Mouse (Mus musculus) forebrain, embryonic 14.5 days (tissue): ENCODE data around the gene Fxyd6. TPM values are rescaled to one million over a fixed set of nuclear protein-coding genes. Genes with fewer than 3 reads are reported as not detected.

ENCODE experiments used
- ATAC-seq: fragments of 200-750 bp; cut with Nextera tagmentation; 2 replicates; pipeline ENCODE4 v1.8.0; 2017; ENCODE audit warnings: mild to moderate bottlenecking, moderate library complexity
- DNase-seq: peaks from one replicate; pipeline ENCODE4 v3.0.0-alpha.2; 2015; ENCODE audit warnings: low spot score
- H3K27ac ChIP-seq: fragments of 300-500 bp; sonication (generic); 2 replicates; pipeline ENCODE4 v1.5.1; 2014; ENCODE audit warnings: low read depth, mild to moderate bottlenecking, control low read depth, low read length, moderate library complexity
- H3K27me3 ChIP-seq: fragments of 300-500 bp; sonication (generic); replicated peaks from 2 replicates; pipeline ENCODE4 v1.6.1; 2014; ENCODE audit warnings: low read length, control low read depth, mixed read lengths; ENCODE audit not compliant: control insufficient read depth, insufficient read depth
- H3K36me3 ChIP-seq: fragments of 300-500 bp; sonication (generic); 2 replicates; pipeline ENCODE4 v1.6.1; 2014; ENCODE audit warnings: low read length, control low read depth; ENCODE audit not compliant: control insufficient read depth, insufficient read depth
- H3K4me1 ChIP-seq: fragments of 300-500 bp; sonication (generic); 2 replicates; pipeline ENCODE4 v1.6.1; 2014; ENCODE audit warnings: antibody characterized with exemption, low read length, control low read depth; ENCODE audit not compliant: control insufficient read depth, insufficient read depth
- H3K4me2 ChIP-seq: fragments of 300-500 bp; sonication (generic); 2 replicates; pipeline ENCODE4 v1.6.1; 2014; ENCODE audit warnings: mild to moderate bottlenecking, control low read depth, low read length
- H3K4me3 ChIP-seq: fragments of 300-500 bp; sonication (generic); 2 replicates; pipeline ENCODE4 v1.5.1; 2014; ENCODE audit warnings: low read depth, low read length, control low read depth
- H3K9ac ChIP-seq: fragments of 300-500 bp; sonication (generic); 2 replicates; pipeline ENCODE4 v1.6.1; 2014; ENCODE audit warnings: mild to moderate bottlenecking, low read length, control low read depth, moderate library complexity
- H3K9me3 ChIP-seq: fragments of 300-500 bp; sonication (generic); replicated peaks from 2 replicates; pipeline ENCODE4 v1.6.1; 2016; ENCODE audit warnings: low read length, control low read depth, mixed read lengths; ENCODE audit not compliant: control insufficient read depth
- WGBS: fragments of 180-500 bp; shearing (Covaris S2); extraction: QIAGEN DNeasy Blood & Tissue Kit; methylation state at CpG from one replicate; pipeline ENCODE4 v1.1.7; 2014; 5-methylcytosine and 5-hydroxymethylcytosine counted together
- polyA plus RNA-seq: library from polyadenylated mRNA; unstranded; fragments of >200 nt; fragmentation: Nextera tagmentation; extraction: Ambion mirVana; gene quantifications from 2 replicates; pipeline ENCODE4 v1.2.1, GENCODE M21; 2014

Fxyd6 gene
- polyA plus RNA-seq, 1 experiment from 2014 or later: 355 TPM

DNA sequence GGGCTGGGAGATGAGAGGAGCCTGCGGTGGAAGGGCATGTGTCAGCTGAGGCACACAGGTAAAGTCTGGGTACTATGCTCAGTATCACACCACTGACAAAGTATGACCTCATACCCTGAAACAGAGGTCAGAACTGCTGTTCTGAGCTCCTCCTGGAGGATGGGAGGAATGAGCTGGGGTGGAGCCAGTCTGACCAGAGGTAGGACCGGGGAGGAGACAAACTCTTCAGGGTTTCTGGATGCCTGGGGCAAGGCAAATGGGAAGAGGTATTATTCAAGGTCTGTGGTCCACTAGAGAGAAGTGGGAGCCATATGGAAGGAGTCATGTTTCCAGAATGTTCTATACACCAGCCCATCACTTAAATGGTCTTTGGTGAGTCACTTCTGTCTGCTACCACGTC lies 41.1 kb downstream of the Fxyd6 start:
- H3K9ac ChIP-seq: no peak overlapping the region
- no peak for DNase-seq
- ATAC-seq: no peak
- no peaks in the 10 kb centered on the region for H3K9me3 ChIP-seq
- 83% methylated on average over 3 of the region's 3 CpGs for WGBS
- no peak overlapping the region for H3K27ac ChIP-seq
- no peaks in the 10 kb centered on the region for H3K36me3 ChIP-seq
- H3K4me3 ChIP-seq: no peak overlapping the region
- no peaks in the 10 kb centered on the region for H3K27me3 ChIP-seq
- no peak overlapping the region for H3K4me2 ChIP-seq
- H3K4me1 ChIP-seq: no peaks in the 10 kb centered on the region

DNA sequence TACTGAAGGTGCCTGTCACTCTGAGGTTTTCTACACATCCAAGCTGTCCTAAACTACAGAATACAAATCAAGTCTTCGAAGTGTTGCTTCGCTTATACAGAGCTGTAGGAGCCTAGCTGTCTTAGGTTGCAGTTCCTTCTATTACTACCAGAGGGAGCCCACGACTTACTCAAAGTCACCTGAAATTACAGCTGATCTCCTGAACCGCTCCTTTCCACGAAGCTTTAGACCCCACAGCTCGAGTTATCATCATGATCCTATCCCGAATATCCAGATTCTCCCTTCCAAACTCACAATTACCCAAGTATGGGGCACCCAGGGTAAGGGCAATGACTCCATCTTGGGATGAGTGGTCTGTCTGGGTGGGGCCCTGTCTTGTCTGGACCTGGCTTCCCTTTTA lies 41.8 kb downstream of the Fxyd6 start:
- Histone ChIP-seq H3K4me1 (no peaks in the 10 kb centered on the region), H3K27me3 (no peaks in the 10 kb centered on the region), H3K9me3 (no peaks in the 10 kb centered on the region), H3K9ac (no peak overlapping the region), H3K4me3 (no peak overlapping the region), H3K4me2 (peak overlapping the region; percentile 27), H3K36me3 (no peaks in the 10 kb centered on the region), H3K27ac (no peak overlapping the region)
- WGBS: 19% methylated on average over 7 of the region's 7 CpGs
- DNase-seq (peak; percentile 92), ATAC-seq (peak; percentile 56)

DNA sequence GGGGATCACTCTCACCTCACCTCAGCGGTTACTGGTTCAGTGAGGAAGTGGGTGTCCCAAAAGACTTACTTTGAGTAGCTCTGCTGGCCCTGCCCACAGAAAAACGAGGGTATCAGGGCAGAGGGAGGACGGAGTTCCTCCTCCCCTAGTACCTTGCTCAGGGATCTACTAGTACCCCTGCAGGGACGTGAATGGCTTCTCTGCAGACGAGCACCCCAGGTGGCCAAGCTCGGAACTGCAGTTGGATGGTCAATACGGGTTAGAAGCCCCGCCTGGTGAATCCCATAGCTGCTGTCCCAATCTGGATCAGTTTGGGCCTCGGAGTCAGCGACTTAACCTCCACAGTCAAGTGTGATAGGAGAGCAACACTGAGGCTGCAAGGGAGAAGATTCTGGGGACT lies 42.3 kb downstream of the Fxyd6 start:
- Histone ChIP-seq H3K27me3 (no peaks in the 10 kb centered on the region), H3K9ac (no peak overlapping the region), H3K36me3 (no peaks in the 10 kb centered on the region), H3K9me3 (no peaks in the 10 kb centered on the region), H3K4me1 (no peaks in the 10 kb centered on the region), H3K4me3 (no peak overlapping the region), H3K27ac (no peak overlapping the region), H3K4me2 (peak overlapping the region; percentile 27)
- ATAC-seq (peak; percentile 44), DNase-seq (peak; percentile 91)
- WGBS: 7% methylated on average over 10 of the region's 10 CpGs

DNA sequence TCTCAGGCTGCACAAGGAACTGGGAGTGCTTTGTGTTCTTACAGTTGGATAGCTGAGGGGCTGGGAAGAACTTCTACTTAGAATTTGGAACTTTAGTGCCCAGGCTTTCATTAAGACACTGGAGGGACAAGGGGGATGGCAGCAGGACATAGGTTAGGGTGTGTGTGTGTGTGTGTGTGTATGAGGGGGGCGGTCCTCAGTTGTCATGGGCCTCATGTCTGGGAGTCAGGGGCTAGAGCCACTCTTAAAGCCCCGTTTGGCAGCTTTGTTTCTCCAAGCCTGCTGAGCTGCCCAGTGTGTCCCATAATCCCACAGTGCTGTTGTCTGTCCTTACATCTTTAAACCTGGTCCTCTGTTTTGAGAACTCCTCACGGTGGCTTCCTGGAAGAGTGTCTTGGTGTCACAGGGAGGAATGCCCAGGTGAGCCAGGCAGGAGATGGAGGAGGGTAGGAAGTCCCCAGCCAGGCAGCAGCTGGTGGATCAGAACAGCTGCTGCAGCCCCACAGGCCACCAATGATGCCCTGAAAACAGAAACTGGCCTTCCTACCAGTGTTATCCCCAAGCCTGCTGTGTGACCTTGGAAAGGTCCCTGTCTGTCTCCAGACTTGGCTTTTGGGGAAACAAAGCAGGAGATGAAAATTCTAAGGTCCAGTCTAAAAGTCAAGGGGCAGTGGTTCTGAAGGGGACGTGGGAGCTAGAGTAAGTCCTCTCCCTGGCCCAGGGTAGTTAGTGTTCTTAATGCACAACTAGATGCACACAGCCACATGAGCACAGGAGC lies 42.9 kb downstream of the Fxyd6 start:
- Histone ChIP-seq H3K9ac (no peak overlapping the region), H3K36me3 (no peaks in the 10 kb centered on the region), H3K4me2 (no peak overlapping the region), H3K27me3 (no peaks in the 10 kb centered on the region), H3K4me1 (no peaks in the 10 kb centered on the region), H3K27ac (no peak overlapping the region), H3K4me3 (no peak overlapping the region), H3K9me3 (no peaks in the 10 kb centered on the region)
- ATAC-seq (no peak), DNase-seq (no peak)
- 85% methylated on average over 4 of the region's 4 CpGs for WGBS

DNA sequence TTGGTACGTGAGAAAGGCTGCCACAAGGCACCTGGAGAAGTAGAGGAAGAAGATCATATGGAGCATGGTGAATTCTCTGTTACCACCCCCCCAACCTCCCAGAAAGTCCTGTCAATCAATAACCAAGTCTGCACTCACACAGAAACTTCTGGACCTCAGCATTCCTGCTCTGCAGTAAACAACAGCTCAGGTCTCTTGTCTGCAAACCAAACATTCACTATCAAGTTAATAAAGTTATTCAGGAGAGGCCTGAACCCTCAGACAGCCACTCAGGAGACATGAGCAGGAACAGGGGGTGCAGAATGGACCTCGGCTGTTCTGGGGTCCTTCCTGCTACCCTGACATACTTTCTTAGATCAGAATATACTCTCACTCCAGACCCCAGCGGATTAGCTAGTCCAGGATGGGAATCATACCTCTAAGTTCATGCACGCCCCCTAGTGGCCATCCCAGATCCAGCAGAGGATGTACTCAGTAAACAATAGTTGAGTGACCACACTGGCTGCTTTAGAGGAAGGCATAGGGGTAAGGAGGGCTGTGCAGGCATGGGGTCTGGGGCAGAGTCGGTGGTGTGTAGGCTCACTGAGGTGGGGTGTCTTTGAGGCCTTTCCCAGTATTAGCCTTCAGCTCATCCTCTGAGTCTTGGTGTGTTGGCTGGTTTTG lies 43.6 kb downstream of the Fxyd6 start:
- Histone ChIP-seq H3K9ac (no peak overlapping the region), H3K4me3 (no peak overlapping the region), H3K4me2 (no peak overlapping the region), H3K27me3 (no peaks in the 10 kb centered on the region), H3K9me3 (no peaks in the 10 kb centered on the region), H3K36me3 (no peaks in the 10 kb centered on the region), H3K4me1 (no peaks in the 10 kb centered on the region), H3K27ac (no peak overlapping the region)
- 52% methylated on average over 5 of the region's 5 CpGs for WGBS
- ATAC-seq: no peak
- no peak for DNase-seq

DNA sequence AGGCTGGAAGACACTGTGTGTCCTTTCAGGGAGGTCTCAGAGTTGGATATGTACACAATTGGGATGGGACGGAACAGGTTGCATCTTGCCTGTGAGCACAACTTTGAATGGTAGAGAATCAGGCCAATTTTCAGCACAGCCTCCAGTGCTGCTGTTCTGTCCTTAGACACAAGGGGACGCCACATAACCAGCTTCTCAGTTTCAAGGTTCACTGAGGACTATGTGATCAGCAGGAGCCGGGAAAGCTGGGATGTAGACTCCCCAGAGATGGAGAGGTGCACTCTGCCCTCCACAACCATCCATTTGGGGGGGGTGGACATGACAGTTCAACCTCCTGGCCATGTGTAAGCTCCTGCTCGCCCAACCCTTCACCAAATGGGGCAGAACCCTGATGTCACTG lies 45.9 kb downstream of the Fxyd6 start:
- DNase-seq (peak; percentile 78), ATAC-seq (peak; percentile 31; the same call in 1 of the 2 replicates)
- no peaks in the 10 kb centered on the region for H3K9me3 ChIP-seq
- no peaks in the 10 kb centered on the region for H3K36me3 ChIP-seq
- H3K9ac ChIP-seq: no peak overlapping the region
- H3K27ac ChIP-seq: no peak overlapping the region
- H3K4me2 ChIP-seq: no peak overlapping the region
- no peaks in the 10 kb centered on the region for H3K4me1 ChIP-seq
- no peaks in the 10 kb centered on the region for H3K27me3 ChIP-seq
- WGBS: 41% methylated on average over 4 of the region's 4 CpGs
- no peak overlapping the region for H3K4me3 ChIP-seq

DNA sequence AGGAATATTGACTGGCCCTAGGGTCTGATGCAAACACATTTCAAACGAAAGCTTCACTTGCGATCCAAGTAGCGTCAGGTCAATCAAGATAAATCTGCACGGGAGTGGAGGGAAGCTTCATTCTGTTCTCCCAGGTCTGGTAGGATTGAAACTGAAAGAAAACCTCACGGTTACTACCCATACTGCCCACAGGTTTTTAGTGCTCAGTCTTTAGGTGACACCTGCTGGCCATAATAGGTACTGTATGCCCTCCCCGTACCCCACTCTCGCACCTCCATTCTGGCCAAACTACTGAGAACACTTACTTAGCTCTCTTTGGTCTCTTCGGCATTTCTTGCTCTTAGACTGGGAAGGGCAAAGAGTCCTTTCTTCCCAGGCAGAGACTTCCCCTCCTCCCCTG lies 47.3 kb downstream of the Fxyd6 start:
- Histone ChIP-seq H3K4me3 (no peak overlapping the region), H3K36me3 (no peaks in the 10 kb centered on the region), H3K27me3 (no peaks in the 10 kb centered on the region), H3K4me1 (no peaks in the 10 kb centered on the region), H3K9me3 (no peaks in the 10 kb centered on the region), H3K4me2 (no peak overlapping the region), H3K9ac (no peak overlapping the region), H3K27ac (no peak overlapping the region)
- ATAC-seq (no peak; the same call in 1 of the 2 replicates), DNase-seq (peak; percentile 50)
- WGBS: 30% methylated on average over 8 of the region's 8 CpGs

DNA sequence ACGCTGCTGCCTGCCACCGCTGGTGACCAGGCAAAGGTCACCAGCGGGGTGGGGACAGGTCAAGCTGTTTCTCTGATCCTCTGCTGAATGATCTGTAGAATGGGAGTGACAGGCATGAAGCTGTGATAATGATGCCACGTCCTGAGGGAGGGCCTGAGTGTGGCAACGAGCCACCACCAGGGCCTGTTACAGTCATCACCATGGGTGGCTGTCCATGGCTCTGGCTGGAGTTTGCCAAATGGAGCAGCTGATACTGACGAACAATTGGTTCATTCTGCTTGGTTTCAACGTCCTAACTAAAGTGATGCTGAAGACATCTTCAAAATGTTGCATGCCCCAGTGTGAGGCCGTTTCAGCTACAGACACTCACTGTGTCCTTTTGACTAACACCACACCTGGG lies 48.3 kb downstream of the Fxyd6 start:
- Histone ChIP-seq H3K4me3 (no peak overlapping the region), H3K27ac (no peak overlapping the region), H3K27me3 (no peaks in the 10 kb centered on the region), H3K4me1 (no peaks in the 10 kb centered on the region), H3K9me3 (no peaks in the 10 kb centered on the region), H3K4me2 (no peak overlapping the region), H3K36me3 (no peaks in the 10 kb centered on the region), H3K9ac (no peak overlapping the region)
- 70% methylated on average over 8 of the region's 8 CpGs for WGBS
- DNase-seq (no peak), ATAC-seq (no peak)

DNA sequence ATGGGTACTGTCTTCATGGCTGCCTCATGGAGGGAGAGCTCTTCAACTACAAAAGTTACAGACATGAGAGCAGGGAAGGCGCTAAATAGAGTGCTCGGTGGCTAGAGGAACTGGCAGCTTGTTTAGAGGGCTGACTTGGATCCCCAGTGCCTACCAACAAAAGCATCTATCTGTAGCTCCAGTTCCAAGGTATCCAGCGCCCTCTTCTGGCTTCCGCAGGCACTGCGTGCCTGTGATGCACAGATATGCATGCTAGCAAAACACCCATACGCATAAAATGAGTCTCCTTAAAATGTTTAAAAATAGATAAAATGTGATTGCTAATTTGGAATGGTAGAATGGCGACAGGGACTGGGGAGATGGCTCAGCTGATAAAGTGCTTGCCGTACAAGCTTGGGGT lies 51.2 kb downstream of the Fxyd6 start:
- DNase-seq: no peak

More for the DNA sequence above, 51.2 kb downstream of the Fxyd6 start:
- H3K27me3 ChIP-seq: no peaks in the 10 kb centered on the region
- H3K9ac ChIP-seq: no peak overlapping the region
- H3K4me2 ChIP-seq: no peak overlapping the region
- ATAC-seq: no peak
- no peak overlapping the region for H3K27ac ChIP-seq
- no peak overlapping the region for H3K4me3 ChIP-seq
- H3K36me3 ChIP-seq: no peaks in the 10 kb centered on the region
- H3K4me1 ChIP-seq: no peaks in the 10 kb centered on the region
- WGBS: 62% methylated on average over 8 of the region's 8 CpGs
- no peaks in the 10 kb centered on the region for H3K9me3 ChIP-seq
